Mouse (Mus musculus): Measurements from ENCODE around the gene Upf1. TPM values are rescaled to one million over a fixed set of nuclear protein-coding genes. Genes with fewer than 3 reads are reported as not detected.
A peak's percentile ranks its signal among the peaks of the same experiment; 100 is the strongest.

The Upf1 gene
- total RNA-seq, 2 experiments from 2014 or later, result 59.2 to 66.3 TPM

- DNase-seq (ENCODE audit: low spot score in 2 of 2), result no peak
- intact Hi-C loops (cut with DNase I), result no loop called here
Measured at GRCm38 (mm10) chr8:70283136-70284077, 69.7 kb downstream of the Upf1 start.

GRCm38 (mm10) chr8:70282603-70283135 lies 70.4 kb downstream of the Upf1 start, which contains the start of gene Homer3:
Homer3 (plus strand) TSS chr8:70282827.
- peak; percentile 71 to 78 for DNase-seq (ENCODE audit: low spot score in 2 of 2)
- intact Hi-C loops (cut with DNase I), result no loop called here

Other genes with a start within 250 kb of the Upf1 start
- gene Ncan, start 232.4 kb downstream of the Upf1 start, total RNA-seq (2021), result 100 to 1,000 TPM; 192 to 201 TPM
- gene Nr2c2ap, start 221.9 kb downstream of the Upf1 start, total RNA-seq (2021), result 10 to 100 TPM; 18.5 to 27.4 TPM
- 10 to 100 TPM; 12.7 to 16.7 TPM for gene Rfxank, start 214.1 kb downstream of the Upf1 start, total RNA-seq (2021)
- 10 to 100 TPM; 47.9 to 50.5 TPM for gene Borcs8, start 213.8 kb downstream of the Upf1 start, total RNA-seq (2021)
- under 1 TPM; 0.61 to 0.64 TPM for gene Mef2b, start 213.6 kb downstream of the Upf1 start, total RNA-seq (2021)
- 10 to 100 TPM; 42.9 to 60.1 TPM for gene Tmem161a, start 180.9 kb downstream of the Upf1 start, total RNA-seq (2021)
- 10 to 100 TPM; 29.7 to 45.9 TPM for gene Slc25a42, start 141.0 kb downstream of the Upf1 start, total RNA-seq (2021)
- gene Sugp2, start 119.1 kb downstream of the Upf1 start, total RNA-seq (2021), result 100 to 1,000 TPM; 105 to 126 TPM
- 10 to 100 TPM; 37.4 to 42.2 TPM for gene Armc6, start 118.8 kb downstream of the Upf1 start, total RNA-seq (2021)
- gene Homer3, start 70.5 kb downstream of the Upf1 start, total RNA-seq (2021), result 1 to 10 TPM; 9.1 to 9.6 TPM
- 10 to 100 TPM; 47.8 to 49.8 TPM for gene Ddx49, start 50.8 kb downstream of the Upf1 start, total RNA-seq (2021)
- gene Cope, start 50.8 kb downstream of the Upf1 start, total RNA-seq (2021), result 100 to 1,000 TPM; 124 to 139 TPM
- gene Cers1, start 37.5 kb downstream of the Upf1 start, total RNA-seq (2021), result 100 to 1,000 TPM; 101 to 104 TPM
- gene Gdf1, start 23.5 kb downstream of the Upf1 start, total RNA-seq (2021), result 10 to 100 TPM; 15.3 to 23.7 TPM
- under 1 TPM; 0.25 to 0.88 TPM for gene Comp, start 20.3 kb upstream of the Upf1 start, total RNA-seq (2021)
- 100 to 1,000 TPM; 116 to 140 TPM for gene Crtc1, start 86.3 kb upstream of the Upf1 start, total RNA-seq (2021)
- gene Klhl26, start 123.7 kb upstream of the Upf1 start, total RNA-seq (2021), result 10 to 100 TPM; 43.6 to 44.6 TPM
- 100 to 1,000 TPM; 279 to 317 TPM for gene Tmem59l, start 134.1 kb upstream of the Upf1 start, total RNA-seq (2021)
- gene Crlf1, start 139.9 kb upstream of the Upf1 start, total RNA-seq (2021), result 1 to 10 TPM; 4.1 to 4.6 TPM
- gene Rex1bd, start 153.5 kb upstream of the Upf1 start, total RNA-seq (2021), result 100 to 1,000 TPM; 106 to 108 TPM
- 100 to 1,000 TPM; 828 to 997 TPM for gene Uba52, start 157.5 kb upstream of the Upf1 start, total RNA-seq (2021)
- gene Fkbp8, start 174.4 kb upstream of the Upf1 start, total RNA-seq (2021), result 100 to 1,000 TPM; 403 to 432 TPM
- gene Kxd1, start 174.7 kb upstream of the Upf1 start, total RNA-seq (2021), result 10 to 100 TPM; 45.0 to 49.7 TPM
- gene Ell, start 186.2 kb upstream of the Upf1 start, total RNA-seq (2021), result 10 to 100 TPM; 19.1 to 20.7 TPM
- gene Isyna1, start 241.1 kb upstream of the Upf1 start, total RNA-seq (2021), result 10 to 100 TPM; 47.5 to 53.0 TPM